Mouse (Mus musculus) heart, adult 2 months (tissue): ENCODE measurements around the gene Fam102b.

ENCODE experiments used
- CTCF ChIP-seq: fragments of 200-600 bp; IDR thresholded peaks from 2 replicates; pipeline ENCODE4 v1.8.1; 2022; ENCODE audit warnings: antibody characterized with exemption, mild to moderate bottlenecking, moderate library complexity
- POLR2A ChIP-seq: fragments of 200-500 bp; IDR thresholded peaks from 2 replicates; pipeline ENCODE4 v1.6.1; 2011; ENCODE audit warnings: mild to moderate bottlenecking, low read depth, low read length, control low read depth; ENCODE audit not compliant: insufficient read depth

- TF ChIP-seq CTCF, result no peak
- no peak for TF ChIP-seq POLR2A
Observed at GRCm38 (mm10) chr3:108938691-108939090, 88.7 kb downstream of the Fam102b start.
